In genomic region chr11:86641714-86642113, GRCm38 (mm10) we compare ENCODE assay signal across 17 mouse cellular contexts.
"Had no signal": no experiment of that assay in that cellular context is flagged by ENCODE, and none has a peak within 500 bp of the region (broad histone marks: within the 10 kb centered on the region; RNA-seq: fewer than 3 reads in every experiment).

No protein-coding gene starts in this region.

- ATAC-seq: liver, postnatal 0 days; midbrain, embryonic 15.5 days had no signal

- H3K4me2 ChIP-seq: kidney, embryonic 15.5 days; limb, embryonic 12.5 days; liver, embryonic 13.5 days; midbrain, embryonic 11.5 days; midbrain, embryonic 15.5 days; neural tube, embryonic 12.5 days had no signal

- H3K27ac ChIP-seq: kidney, embryonic 15.5 days; limb, embryonic 12.5 days; liver, embryonic 13.5 days; macrophage; midbrain, embryonic 15.5 days; neural tube, embryonic 12.5 days had no signal

- DNase-seq: kidney, adult 18-20 months; kidney, postnatal 36 days; layer of hippocampus, adult 9-11 months; liver; liver, embryonic 13.5 days; liver, postnatal 0 days; right cerebral cortex, postnatal 4 days; spleen, adult 18-20 months; thymus, adult 18-20 months; thymus, postnatal 14 days had no signal

- H3K9me3 ChIP-seq: kidney, embryonic 15.5 days; limb, embryonic 12.5 days; liver, embryonic 13.5 days; megakaryocyte, embryonic 14.5 days; midbrain, embryonic 15.5 days; neural tube, embryonic 12.5 days had no signal

- H3K27me3 ChIP-seq: kidney, embryonic 15.5 days; limb, embryonic 12.5 days; liver, embryonic 13.5 days; megakaryocyte, embryonic 14.5 days; midbrain, embryonic 15.5 days; neural tube, embryonic 12.5 days had no signal

- H3K9ac ChIP-seq: kidney, embryonic 15.5 days; limb, embryonic 12.5 days; liver, embryonic 13.5 days; liver, postnatal 0 days; midbrain, embryonic 15.5 days; neural tube, embryonic 12.5 days had no signal

- H3K4me1 ChIP-seq: kidney, embryonic 15.5 days; liver, embryonic 13.5 days; midbrain, embryonic 15.5 days; neural tube, embryonic 12.5 days had no signal

- H3K4me3 ChIP-seq: kidney, embryonic 15.5 days; limb, embryonic 12.5 days; liver, embryonic 13.5 days; megakaryocyte, embryonic 14.5 days; midbrain, embryonic 15.5 days; neural tube, embryonic 12.5 days had no signal
